Mouse (Mus musculus) T-helper 17 cell (primary cell): Measurements from ENCODE around the gene Vmn1r111.
"Not testable (repeated sequence)": the region's sequence is repeated elsewhere in the genome, so short reads cannot be mapped to it uniquely, and the experiment has no call there.

ENCODE experiments used
- in situ Hi-C, 2 experiments: fragments of 300-600 bp; cut with MboI, MseI; formaldehyde crosslinking; loops; 1 replicate in 1 of 2; 2 replicates in 1 of 2; pipeline ENCODE4 v1.15.1; 2025; ENCODE audit warnings: high pct_unique_total_duplicates in 2 of 2

Gene Vmn1r111

DNA sequence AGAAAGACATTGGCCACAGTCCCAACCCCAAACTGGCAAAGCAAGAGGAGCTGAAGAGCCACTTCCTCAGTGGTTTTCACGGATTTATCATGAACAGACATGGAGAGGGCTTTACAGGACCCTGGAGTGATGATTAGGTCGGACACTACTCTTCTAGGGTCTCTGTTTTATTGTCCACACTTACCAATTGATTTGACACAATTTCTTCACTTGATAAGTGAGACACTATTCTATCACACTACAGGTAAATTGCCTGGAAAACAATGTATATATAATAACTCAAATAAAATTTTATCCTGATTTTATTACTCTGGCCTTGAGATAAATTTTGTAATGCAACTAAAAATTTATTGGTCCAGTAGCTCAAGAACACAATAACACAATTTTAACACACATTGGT, at the start of gene Vmn1r111:
Gene Vmn1r111 (minus strand): TSS at position 101 of the 400 bp plus-strand sequence.
- in situ Hi-C loops = not testable (repeated sequence)

DNA sequence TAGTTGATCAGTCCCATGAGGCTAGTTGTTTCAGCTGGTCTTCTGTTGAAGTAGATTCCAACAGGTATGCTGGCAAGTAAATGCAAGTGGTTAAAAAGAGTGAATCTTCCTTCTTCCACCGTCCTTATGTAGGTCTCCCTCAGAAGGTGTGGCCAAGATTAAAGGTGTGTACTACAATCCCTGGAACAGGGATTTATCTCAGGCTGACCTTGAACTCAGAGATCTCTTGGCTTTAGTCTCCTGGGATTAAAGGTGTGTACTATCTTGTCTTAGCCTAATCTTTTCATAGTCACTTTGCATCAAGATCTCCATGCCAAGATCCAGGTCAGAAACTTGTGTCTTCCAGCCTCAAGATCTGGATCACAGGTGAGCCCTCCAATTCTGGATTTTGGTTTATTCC, 27.5 kb upstream of the Vmn1r111 start, which contains the start of gene Gm10668:
Gene Gm10668 (minus strand): TSS at position 101 of the 400 bp plus-strand sequence.
- in situ Hi-C loops = loop anchor here in 1 of 2 experiments (10.0 kb wide), 1 partner anchor 1994 kb away; no protein-coding TSS in a partner anchor

DNA sequence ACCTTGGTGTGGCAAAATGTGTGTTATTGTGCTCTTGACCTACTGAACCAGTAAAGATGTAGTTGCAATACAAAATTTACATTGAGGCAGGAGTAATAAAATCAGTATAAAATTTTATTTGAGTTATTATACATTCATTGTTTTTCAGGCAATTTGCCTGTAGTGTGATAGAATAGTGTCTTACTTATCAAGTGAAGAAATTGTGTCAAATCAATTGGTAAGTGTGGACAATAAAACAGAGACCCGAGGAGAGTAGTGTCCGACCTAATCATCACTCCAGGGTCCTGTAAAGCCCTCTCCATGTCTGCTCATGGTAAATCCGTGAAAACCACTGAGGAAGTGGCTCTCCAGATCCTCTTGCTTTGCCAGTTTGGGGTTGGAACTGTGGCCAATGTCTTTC, 34.4 kb downstream of the Vmn1r111 start, which contains the start of gene Vmn1r107:
Gene Vmn1r107 (plus strand): TSS at position 301 of the 400 bp plus-strand sequence.
- in situ Hi-C loops = not testable (repeated sequence)
